Comparison of ENCODE assay signal across 18 mouse cellular contexts in genomic region chr9:63981912-63982311, GRCm38 (mm10). TPM values are rescaled to one million over a fixed set of nuclear protein-coding genes. Genes with fewer than 3 reads are reported as not detected.
DNase-seq lines count a peak whose midpoint lies in the region; ATAC-seq lines count a peak whose summit lies in the region.
"Had no signal": no experiment of that assay in that cellular context is flagged by ENCODE, and none has a peak within 500 bp of the region (broad histone marks: within the 10 kb centered on the region; RNA-seq: fewer than 3 reads in every experiment).

No protein-coding gene starts in this region.

- H3K9me3 ChIP-seq in heart, embryonic 16.5 days (replicated peaks; ENCODE audit: control insufficient read depth, low read length), result no peaks in the 10 kb centered on the region
- H3K9me3 ChIP-seq: G1E; hindbrain, embryonic 12.5 days; limb, embryonic 15.5 days; liver, embryonic 15.5 days; megakaryocyte, embryonic 14.5 days; neural tube, embryonic 15.5 days had no signal

- no peak for ATAC-seq in heart, embryonic 16.5 days (replicated peaks; ENCODE audit: extremely low read depth, insufficient read depth, low FRiP score)

- no peak overlapping the region for H3K4me3 ChIP-seq in heart, embryonic 16.5 days (ENCODE audit: low read length)
- H3K4me3 ChIP-seq: gastrocnemius, adult 2 months; hindbrain, embryonic 12.5 days; limb, embryonic 15.5 days; liver, embryonic 15.5 days; megakaryocyte, embryonic 14.5 days; neural tube, embryonic 15.5 days had no signal

- H3K4me2 ChIP-seq in heart, embryonic 16.5 days (ENCODE audit: low read depth, low read length), result no peak overlapping the region
- H3K4me2 ChIP-seq: hindbrain, embryonic 12.5 days; limb, embryonic 15.5 days; liver, embryonic 15.5 days; neural tube, embryonic 15.5 days had no signal

- H3K27me3 ChIP-seq in heart, embryonic 16.5 days (ENCODE audit: control insufficient read depth, insufficient read depth, low read length), result no peaks in the 10 kb centered on the region
- H3K27me3 ChIP-seq: hindbrain, embryonic 12.5 days; limb, embryonic 15.5 days; liver, embryonic 15.5 days; neural tube, embryonic 15.5 days had no signal

- intact Hi-C loops in heart, postnatal 36 days (cut with DNase I), result no loop called here
- intact Hi-C loops in left cerebral cortex, postnatal 4 days (cut with DNase I), result no loop called here
- intact Hi-C loops in left cerebral cortex, postnatal 14 days (cut with DNase I), result no loop called here

- 41% methylated on average over 4 of the region's 4 CpGs for WGBS in heart, embryonic 16.5 days

- DNase-seq in cerebellum, postnatal 10 days, result peak; percentile 57 to 74
- DNase-seq in cerebellum, adult 18-20 months, result no peak
- DNase-seq in heart, postnatal 36 days, result no peak
- DNase-seq in left cerebral cortex, postnatal 4 days, result peak; percentile 48
- no peak for DNase-seq in left cerebral cortex, postnatal 14 days (ENCODE audit: low spot score in 2 of 2)
- DNase-seq in T-cell, adult 2 months (ENCODE audit: low spot score), result no peak
- DNase-seq: cerebellum, adult 9-11 months; gastrocnemius, adult 2 months; kidney, adult 8-10 months; midbrain, embryonic 14.5 days; thymus, postnatal 25 days had no signal

- H3K4me1 ChIP-seq in heart, embryonic 16.5 days (ENCODE audit: control insufficient read depth, insufficient read depth, low read length), result peaks cover 85% of the 10 kb centered on the region

- no peak overlapping the region for H3K9ac ChIP-seq in heart, embryonic 16.5 days (ENCODE audit: low read length)
- H3K9ac ChIP-seq: hindbrain, embryonic 12.5 days; limb, embryonic 15.5 days; liver, embryonic 15.5 days; neural tube, embryonic 15.5 days had no signal

- peak overlapping the region; percentile 30 for H3K27ac ChIP-seq in heart, embryonic 16.5 days (ENCODE audit: low read length)
- H3K27ac ChIP-seq: gastrocnemius, adult 2 months; liver, embryonic 15.5 days; neural tube, embryonic 15.5 days had no signal

- H3K36me3 ChIP-seq in heart, embryonic 16.5 days (ENCODE audit: control insufficient read depth, insufficient read depth), result no peaks in the 10 kb centered on the region
- H3K36me3 ChIP-seq: G1E; hindbrain, embryonic 12.5 days; liver, embryonic 15.5 days; neural tube, embryonic 15.5 days had no signal

RNA-seq across cellular contexts. Expression of gene Smad6, which starts 39.9 kb away (rescaled TPM):
- 12.8 and 13.7 TPM in 2 replicates for polyA plus RNA-seq in heart, embryonic 16.5 days (2015; fragmentation: Nextera tagmentation; extraction: Ambion mirVana)
- 10 to 100 TPM; 11.4 to 16.3 TPM for total RNA-seq in heart, postnatal 36 days (2021)
- 1 to 10 TPM; 2.0 to 2.3 TPM for total RNA-seq in left cerebral cortex, postnatal 4 days (2021)
- total RNA-seq in left cerebral cortex, postnatal 14 days (2021), result 1 to 10 TPM; 1.8 to 2.3 TPM

Comparison
In these comparisons a context has a peak if more than half of its experiments do, and no peak if none do; other contexts are left out.
1. DNase-seq: peak in cerebellum, postnatal 10 days (2 of 2) and left cerebral cortex, postnatal 4 days (single experiment); none in cerebellum, adult 18-20 months (0 of 2), heart, postnatal 36 days (0 of 2), left cerebral cortex, postnatal 14 days (0 of 2) and T-cell, adult 2 months (single experiment).